Mouse (Mus musculus) embryo, embryonic 10.5 days (tissue): ENCODE data around the gene Gm12845.
A peak's percentile ranks its signal among the peaks of the same experiment; 100 is the strongest.
"Not testable (repeated sequence)": the region's sequence is repeated elsewhere in the genome, so short reads cannot be mapped to it uniquely, and the experiment has no call there.

Experiments
- DNase-seq: peaks from one replicate; pipeline ENCODE4 v3.0.0-alpha.2; 2015; ENCODE audit warnings: low spot score

The Gm12845 gene

GRCm38 (mm10) chr4:117724112-117724511 lies at the start of gene Gm12845:
TSS of gene Gm12845 (plus strand) at chr4:117724412.
- no peak for DNase-seq

DNA sequence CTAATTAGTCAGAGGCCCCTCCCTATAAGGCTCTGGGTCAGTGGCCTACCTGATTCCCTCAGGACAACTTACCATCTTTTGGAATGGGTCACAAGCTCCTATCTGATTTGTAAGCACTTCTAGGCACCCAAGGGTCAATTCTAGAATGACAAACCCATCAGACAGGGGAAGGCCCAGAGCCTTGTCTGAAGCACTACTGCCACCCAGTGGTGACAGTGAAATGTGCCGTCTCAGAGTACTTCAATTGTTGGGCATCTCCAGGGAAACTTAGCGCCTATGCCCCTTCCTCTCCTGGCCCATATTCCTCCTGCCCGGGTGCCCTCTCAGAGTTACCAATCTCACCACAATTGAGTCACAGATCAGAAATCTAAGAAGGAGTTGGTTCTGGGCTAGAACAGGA lies 47.3 kb upstream of the Gm12845 start:
- DNase-seq = peak; percentile 93

GRCm38 (mm10) chr4:117680963-117681362 lies 43.2 kb upstream of the Gm12845 start:
- no peak for DNase-seq

DNA sequence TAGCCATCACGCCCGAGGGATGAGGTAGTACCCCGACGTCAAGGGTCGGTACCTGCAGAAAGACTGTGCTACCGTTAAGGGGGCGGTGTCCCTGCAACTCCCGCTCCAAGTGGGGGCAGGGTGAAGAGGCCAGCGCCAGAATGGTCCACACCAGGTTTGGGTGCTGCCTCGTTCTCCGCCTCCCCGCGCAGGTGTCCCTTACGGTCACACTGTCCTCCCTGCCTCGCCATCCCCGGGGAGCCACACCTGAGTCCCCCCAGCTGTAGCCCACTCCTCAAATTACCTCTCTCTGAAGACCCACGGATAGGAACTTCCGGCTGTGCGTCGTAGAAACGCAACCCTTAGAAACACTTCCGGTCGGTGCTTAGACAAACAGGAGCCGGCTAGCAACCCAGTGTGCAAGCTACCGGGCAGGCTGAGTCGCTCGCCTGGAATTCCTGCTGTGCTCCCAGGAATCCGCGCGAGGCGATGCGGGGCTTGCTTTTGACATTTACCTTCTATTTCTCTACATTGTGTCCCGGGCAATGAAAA lies 42.2 kb upstream of the Gm12845 start, which contains the start of gene Dmap1:
Dmap1 (minus strand) TSS at position 343 of the 531 bp plus-strand sequence.
- DNase-seq = peak; percentile 97

DNA sequence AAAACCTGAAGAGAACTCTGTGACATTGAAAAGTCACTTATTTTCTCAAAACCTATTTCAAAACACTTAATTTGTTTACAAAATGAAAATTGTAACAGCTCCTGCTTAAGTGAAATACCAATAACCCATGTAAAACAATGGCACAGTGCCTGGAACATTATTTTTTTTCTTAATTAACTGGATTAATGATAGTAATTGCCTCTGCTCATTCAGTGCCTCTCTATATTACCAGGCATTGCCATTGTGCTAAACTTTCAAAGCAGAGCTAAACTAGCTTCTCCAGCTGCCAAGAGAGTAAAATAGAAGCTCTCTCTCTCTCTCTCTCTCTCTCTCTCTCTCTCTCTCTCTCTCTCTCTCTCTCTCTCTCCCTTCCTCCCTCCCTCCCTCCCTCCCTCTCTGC lies 41.7 kb upstream of the Gm12845 start:
- DNase-seq = no peak

DNA sequence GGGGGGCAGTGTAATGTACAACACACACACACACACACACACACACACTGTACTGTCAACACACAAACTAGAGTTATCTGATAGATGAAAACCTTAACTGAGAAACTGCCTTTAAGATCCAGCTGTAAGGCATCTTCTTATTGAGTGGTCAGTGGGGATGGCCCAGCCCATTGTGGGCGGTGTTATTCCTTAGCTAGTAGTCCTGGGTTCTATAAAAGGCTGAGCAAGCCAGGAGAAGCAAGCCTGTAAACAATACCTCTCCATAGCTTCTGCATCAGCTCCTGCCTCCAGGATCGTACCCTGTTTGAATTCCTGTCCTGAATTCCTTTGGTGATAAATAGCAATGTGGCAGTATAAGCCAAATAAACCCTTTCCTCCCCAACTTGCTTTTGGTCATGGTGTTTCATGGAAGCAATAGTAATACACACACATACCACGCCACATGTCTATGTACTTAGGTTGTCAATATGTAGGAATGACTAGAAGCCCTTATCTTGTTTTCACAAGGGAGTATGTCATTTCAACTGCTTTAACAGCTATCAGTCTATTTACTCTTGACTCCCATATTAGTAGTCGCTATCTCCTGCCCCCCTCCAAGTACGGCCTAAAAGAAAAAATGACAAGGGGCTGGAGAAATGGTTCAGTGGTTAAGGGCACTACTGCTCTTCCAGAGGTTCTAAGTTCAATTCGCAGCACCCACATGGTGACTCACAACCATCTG lies 41.0 kb upstream of the Gm12845 start:
- peak; percentile 13 for DNase-seq

GRCm38 (mm10) chr4:117686354-117686753 lies 37.9 kb upstream of the Gm12845 start:
- no peak for DNase-seq

GRCm38 (mm10) chr4:117705361-117705760 lies 18.9 kb upstream of the Gm12845 start:
- DNase-seq = peak; percentile 85

GRCm38 (mm10) chr4:117708780-117709550 lies 15.2 kb upstream of the Gm12845 start:
- no peak for DNase-seq

- DNase-seq = no peak
These were observed 11.9 kb upstream of the Gm12845 start for GRCm38 (mm10) chr4:117712314-117712713.

DNA sequence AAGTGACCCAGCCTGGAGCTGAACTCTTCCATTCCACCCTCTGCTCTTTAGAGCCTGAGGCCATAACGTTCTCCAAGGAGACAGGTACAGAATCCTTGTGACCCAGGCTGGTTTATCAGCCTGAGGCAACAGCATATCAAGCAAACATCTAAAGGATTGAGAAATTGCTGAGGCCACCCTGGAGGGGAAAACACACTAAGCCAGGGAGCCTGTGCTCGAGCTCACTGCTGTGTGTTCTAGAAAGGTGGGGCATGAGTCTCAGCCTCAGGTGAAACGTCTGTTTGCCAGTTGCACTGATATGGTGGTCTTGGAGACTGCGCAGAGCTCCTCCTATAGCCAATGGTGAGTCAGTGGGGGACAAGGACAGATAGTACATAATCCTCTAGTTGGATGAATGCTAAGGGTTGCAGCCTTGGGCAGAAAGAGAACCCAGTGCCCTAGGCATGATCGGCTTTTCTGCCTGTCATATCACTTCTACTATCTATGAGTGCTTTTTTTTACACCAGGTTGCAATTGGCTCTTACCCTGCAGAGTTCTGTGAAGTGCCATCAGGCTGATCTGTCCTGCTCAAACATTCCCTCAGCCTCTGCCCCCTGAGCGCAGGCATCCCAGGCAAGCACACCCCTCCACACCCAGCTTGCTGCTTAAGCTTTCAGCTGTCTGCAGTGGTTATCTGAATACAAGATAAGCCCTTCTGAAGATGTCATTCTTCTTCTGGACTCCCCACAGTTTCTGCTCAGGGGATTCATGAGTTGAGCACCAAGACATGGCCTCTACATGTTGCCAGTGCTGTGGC lies 10.7 kb upstream of the Gm12845 start:
- DNase-seq = no peak

GRCm38 (mm10) chr4:117731926-117732325 lies 7.7 kb downstream of the Gm12845 start:
- no peak for DNase-seq

DNA sequence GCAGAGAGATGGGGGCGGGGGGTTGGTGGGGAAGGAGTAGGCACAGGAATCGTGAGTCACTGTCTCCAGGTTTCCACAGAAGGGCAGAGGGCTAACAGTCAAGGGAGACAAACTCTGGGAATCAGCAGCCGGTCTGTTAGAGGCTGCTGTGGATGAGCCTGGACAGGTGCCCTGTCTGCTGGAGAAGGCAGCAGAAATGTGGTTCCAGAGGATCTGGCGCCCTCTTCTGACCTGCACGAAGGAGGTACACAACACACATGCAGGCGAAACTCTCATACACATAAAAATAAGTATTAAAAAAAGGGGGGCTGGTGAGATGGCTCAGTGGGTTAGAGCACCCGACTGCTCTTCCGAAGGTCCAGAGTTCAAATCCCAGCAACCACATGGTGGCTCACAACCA lies 13.3 kb downstream of the Gm12845 start:
- peak; percentile 35 for DNase-seq

DNA sequence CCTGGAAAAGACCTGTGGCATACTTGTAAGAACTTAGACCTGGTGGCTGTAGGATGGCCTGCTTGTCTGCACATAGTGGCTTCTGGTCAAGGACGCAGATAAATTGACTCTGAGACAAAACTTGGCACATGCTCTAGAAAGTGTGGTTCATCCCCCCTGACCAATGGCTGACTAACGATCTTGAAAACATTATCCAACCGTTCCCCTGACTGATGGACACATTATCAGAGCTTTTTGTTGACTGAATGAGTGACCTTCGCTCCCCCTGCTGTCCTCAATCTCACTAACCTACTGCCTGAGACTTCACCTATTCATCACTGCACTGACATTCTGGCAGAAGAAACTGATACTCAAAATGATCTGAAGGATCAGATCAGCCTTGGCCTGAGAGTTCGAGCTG lies 28.3 kb downstream of the Gm12845 start:
- not testable (repeated sequence) for DNase-seq

GRCm38 (mm10) chr4:117760151-117760550 lies 35.9 kb downstream of the Gm12845 start:
- no peak for DNase-seq

- no peak for DNase-seq
These were observed 41.2 kb downstream of the Gm12845 start, which contains the start of gene Klf17 for GRCm38 (mm10) chr4:117765416-117765815. TSS of gene Klf17 (minus strand) at chr4:117765648.

DNA sequence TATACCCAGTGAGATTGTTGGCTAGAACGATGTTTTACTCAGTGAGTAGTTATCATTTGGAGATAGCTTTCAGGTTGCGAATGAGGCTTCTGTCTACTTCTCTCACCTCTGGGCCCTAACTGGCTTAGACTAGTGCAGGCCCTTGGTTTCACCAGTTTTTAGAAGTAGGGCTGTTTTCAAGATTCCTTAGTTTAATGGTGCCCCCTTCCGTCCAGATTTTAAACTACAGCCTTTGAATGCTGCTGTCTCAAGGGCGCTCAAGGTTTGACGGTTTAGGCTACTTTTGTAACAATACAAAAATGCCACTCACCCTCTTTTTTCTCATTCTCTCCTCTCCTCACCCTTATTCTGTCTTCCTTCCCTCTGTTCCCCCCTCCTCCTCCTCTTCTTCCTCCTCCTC lies 46.7 kb downstream of the Gm12845 start:
- peak; percentile 93 for DNase-seq

DNA sequence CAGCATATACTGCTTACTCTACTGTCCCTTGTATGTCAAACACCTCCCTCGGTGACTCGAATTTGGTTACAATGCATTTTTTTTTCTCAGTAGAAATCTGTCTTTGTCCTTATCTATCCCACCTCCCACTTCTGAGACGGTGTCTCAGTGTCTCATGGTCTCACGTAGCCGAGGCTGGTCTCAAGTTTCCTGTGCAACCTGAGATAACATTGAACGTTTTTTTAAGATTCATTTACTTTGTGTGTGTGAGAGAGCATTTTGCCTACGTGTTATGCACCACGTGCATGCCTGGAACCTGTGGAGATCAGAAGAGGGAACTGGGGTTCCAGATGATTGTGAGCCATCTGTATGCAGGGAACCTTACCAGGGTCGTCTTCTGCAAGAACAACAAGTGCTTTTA lies 48.7 kb downstream of the Gm12845 start:
- DNase-seq = no peak
